Mouse (Mus musculus) C2C12 (cell line): Measurements from ENCODE around the gene Fth1.

Experiments
- CEBPB ChIP-seq: IDR thresholded peaks from one replicate; pipeline ENCODE4 v1.6.1; 2011; ENCODE audit warnings: low read depth, mild to moderate bottlenecking, control low read depth, moderate library complexity
- CTCF ChIP-seq: IDR thresholded peaks from one replicate; pipeline ENCODE4 v1.5.1; 2011; ENCODE audit not compliant: control insufficient read depth, insufficient read depth, insufficient read length
- FOSL1 ChIP-seq: IDR thresholded peaks from one replicate; pipeline ENCODE4 v1.8.0; 2011; ENCODE audit warnings: mild to moderate bottlenecking, low read length; ENCODE audit not compliant: poor library complexity, insufficient read depth, severe bottlenecking
- MAX ChIP-seq: IDR thresholded peaks from one replicate; pipeline ENCODE4 v1.6.1; 2011; ENCODE audit warnings: mild to moderate bottlenecking, control low read depth
- MYOD1 ChIP-seq: IDR thresholded peaks from one replicate; pipeline ENCODE4 v1.6.1; 2011; ENCODE audit warnings: low read depth; ENCODE audit not compliant: control insufficient read depth, insufficient read length
- MYOG ChIP-seq: IDR thresholded peaks from one replicate; pipeline ENCODE4 v1.6.1; 2011; ENCODE audit not compliant: control insufficient read depth, insufficient read length; ENCODE audit errors: extremely low read depth
- USF1 ChIP-seq: IDR thresholded peaks from one replicate; pipeline ENCODE4 v1.6.1; 2011; ENCODE audit warnings: low read depth, mild to moderate bottlenecking, control low read depth, moderate library complexity

DNA sequence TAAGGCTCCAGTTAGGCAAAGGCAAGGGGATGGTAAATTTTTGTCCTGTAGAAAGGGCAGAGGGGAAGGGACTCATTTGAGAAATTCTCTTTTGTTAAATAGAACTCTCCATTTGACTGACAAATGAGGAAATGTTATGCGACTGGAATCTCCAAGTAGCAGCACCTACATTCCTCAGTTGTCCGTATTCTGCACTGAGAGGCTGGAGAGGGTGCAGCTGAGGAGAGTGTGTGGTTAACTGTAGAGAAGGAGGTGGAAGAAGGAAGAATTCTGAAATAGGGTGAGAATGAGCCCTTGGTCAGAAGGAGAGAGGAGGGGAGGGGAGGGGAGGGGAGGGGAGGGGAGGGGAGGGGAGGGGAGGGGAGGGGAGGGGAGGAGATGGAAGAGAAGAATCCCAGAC, 46.5 kb upstream of the Fth1 start:
- TF ChIP-seq CTCF, result no peak
- TF ChIP-seq USF1, result no peak
- TF ChIP-seq MAX, result no peak
- TF ChIP-seq MYOD1, result no peak
- no peak for TF ChIP-seq MYOG
- TF ChIP-seq FOSL1, result no peak
- no peak for TF ChIP-seq CEBPB
